Mouse (Mus musculus) C2C12 (cell line): ENCODE results near the gene Svs4.

Experiments used
- CTCF ChIP-seq: IDR thresholded peaks from one replicate; pipeline ENCODE4 v1.5.1; 2011; ENCODE audit not compliant: control insufficient read depth, insufficient read depth, insufficient read length
- MAX ChIP-seq: IDR thresholded peaks from one replicate; pipeline ENCODE4 v1.6.1; 2011; ENCODE audit warnings: mild to moderate bottlenecking, control low read depth
- MYOG ChIP-seq: IDR thresholded peaks from one replicate; pipeline ENCODE4 v1.6.1; 2011; ENCODE audit not compliant: control insufficient read depth, insufficient read length; ENCODE audit errors: extremely low read depth
- USF1 ChIP-seq: IDR thresholded peaks from one replicate; pipeline ENCODE4 v1.6.1; 2011; ENCODE audit warnings: low read depth, mild to moderate bottlenecking, control low read depth, moderate library complexity

DNA sequence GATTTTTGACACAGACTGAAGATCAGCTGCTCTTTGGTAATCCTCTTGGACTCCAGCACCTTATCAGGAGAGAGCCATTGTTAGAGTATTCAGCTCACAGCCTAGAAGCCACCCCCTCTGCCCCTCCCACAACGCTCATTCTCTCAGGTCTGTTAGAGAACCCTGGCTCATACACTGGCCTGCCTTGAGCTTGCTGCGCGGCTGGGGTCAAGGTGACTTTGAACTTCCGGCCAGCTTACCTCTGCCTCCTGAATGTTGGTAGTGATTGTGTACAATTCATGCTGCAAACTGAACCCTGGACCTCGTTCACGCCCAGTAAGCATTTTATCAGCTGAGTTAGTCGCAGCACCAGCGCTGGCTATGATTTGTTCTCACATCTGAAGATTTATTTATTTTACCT lies 45.6 kb downstream of the Svs4 start:
- TF ChIP-seq CTCF (no peak), MAX (no peak), MYOG (no peak), USF1 (no peak)
